Mouse (Mus musculus): ENCODE measurements at regions not wholly inside any gene's neighbourhood (a gene's known extent, or its start where the extent isn't known, plus 50 kb on each side); places are given as distances from the start of the nearest gene placed in this dataset. TPM values are rescaled to one million over a fixed set of nuclear protein-coding genes. Genes with fewer than 3 reads are reported as not detected.

- ATAC-seq (no peak), DNase-seq (peak; percentile 62)
- H3K27ac ChIP-seq (ENCODE audit: low read depth) = no peak overlapping the region
- no peaks in the 10 kb centered on the region for H3K27me3 ChIP-seq (ENCODE audit: insufficient read depth, low read length)
- no peak overlapping the region for H3K4me2 ChIP-seq (ENCODE audit: low read depth, low read length)
- no peaks in the 10 kb centered on the region for H3K9me3 ChIP-seq (ENCODE audit: low read length)
- no peaks in the 10 kb centered on the region for H3K4me1 ChIP-seq (ENCODE audit: insufficient read depth)
- no peaks in the 10 kb centered on the region for H3K36me3 ChIP-seq (replicated peaks; ENCODE audit: insufficient read depth, low read length)
- H3K9ac ChIP-seq (replicated peaks) = no peak overlapping the region
- WGBS (ENCODE audit: insufficient replicate concordance) = 4% methylated on average over 1 of the region's 1 CpGs
- TF ChIP-seq CTCF (IDR thresholded peaks at IDR 0.05; ENCODE audit: low read depth) (peak; percentile 81), EP300 (IDR thresholded peaks at IDR 0.05; ENCODE audit: low read depth) (no peak)
- no peak overlapping the region for H3K4me3 ChIP-seq (ENCODE audit: low read depth, low read length)
Measured at GRCm38 (mm10) chr2:139381628-139382027, 112.1 kb upstream of the Sptlc3 start.

GRCm38 (mm10) chr2:139413559-139413958, 80.2 kb upstream of the Sptlc3 start:
- Histone ChIP-seq H3K9ac (replicated peaks) (no peak overlapping the region), H3K36me3 (replicated peaks; ENCODE audit: insufficient read depth, low read length) (no peaks in the 10 kb centered on the region), H3K4me3 (ENCODE audit: low read depth, low read length) (no peak overlapping the region), H3K4me2 (ENCODE audit: low read depth, low read length) (no peak overlapping the region), H3K4me1 (ENCODE audit: insufficient read depth) (no peaks in the 10 kb centered on the region), H3K27ac (ENCODE audit: low read depth) (no peak overlapping the region), H3K9me3 (ENCODE audit: low read length) (no peaks in the 10 kb centered on the region), H3K27me3 (ENCODE audit: insufficient read depth, low read length) (no peaks in the 10 kb centered on the region)
- TF ChIP-seq CTCF (IDR thresholded peaks at IDR 0.05; ENCODE audit: low read depth) = no peak
- no peak for TF ChIP-seq EP300 (IDR thresholded peaks at IDR 0.05; ENCODE audit: low read depth)
- WGBS (ENCODE audit: insufficient replicate concordance) = 68% methylated on average over 3 of the region's 3 CpGs
- no peak for ATAC-seq
- DNase-seq = no peak

- H3K9me3 ChIP-seq (ENCODE audit: low read length) = no peaks in the 10 kb centered on the region
- no peaks in the 10 kb centered on the region for H3K4me1 ChIP-seq (ENCODE audit: insufficient read depth)
- no peak overlapping the region for H3K9ac ChIP-seq (replicated peaks)
- no peak overlapping the region for H3K4me3 ChIP-seq (ENCODE audit: low read depth, low read length)
- no peak overlapping the region for H3K27ac ChIP-seq (ENCODE audit: low read depth)
- H3K36me3 ChIP-seq (replicated peaks; ENCODE audit: insufficient read depth, low read length) = no peaks in the 10 kb centered on the region
- H3K4me2 ChIP-seq (ENCODE audit: low read depth, low read length) = no peak overlapping the region
- DNase-seq = no peak
- ATAC-seq = no peak
- 32% methylated on average over 1 of the region's 1 CpGs for WGBS (ENCODE audit: insufficient replicate concordance)
- TF ChIP-seq EP300 (IDR thresholded peaks at IDR 0.05; ENCODE audit: low read depth) (no peak), CTCF (IDR thresholded peaks at IDR 0.05; ENCODE audit: low read depth) (no peak)
- no peaks in the 10 kb centered on the region for H3K27me3 ChIP-seq (ENCODE audit: insufficient read depth, low read length)
Measured at GRCm38 (mm10) chr2:139417506-139417905, 76.2 kb upstream of the Sptlc3 start.

- ATAC-seq (no peak), DNase-seq (no peak)
- H3K36me3 ChIP-seq (replicated peaks; ENCODE audit: insufficient read depth, low read length) = no peaks in the 10 kb centered on the region
- no peaks in the 10 kb centered on the region for H3K9me3 ChIP-seq (ENCODE audit: low read length)
- 66% methylated on average over 3 of the region's 3 CpGs for WGBS (ENCODE audit: insufficient replicate concordance)
- no peaks in the 10 kb centered on the region for H3K27me3 ChIP-seq (ENCODE audit: insufficient read depth, low read length)
- H3K4me2 ChIP-seq (ENCODE audit: low read depth, low read length) = no peak overlapping the region
- no peak for TF ChIP-seq EP300 (IDR thresholded peaks at IDR 0.05; ENCODE audit: low read depth)
- no peak for TF ChIP-seq CTCF (IDR thresholded peaks at IDR 0.05; ENCODE audit: low read depth)
- H3K4me3 ChIP-seq (ENCODE audit: low read depth, low read length) = no peak overlapping the region
- H3K27ac ChIP-seq (ENCODE audit: low read depth) = no peak overlapping the region
- no peaks in the 10 kb centered on the region for H3K4me1 ChIP-seq (ENCODE audit: insufficient read depth)
- H3K9ac ChIP-seq (replicated peaks) = no peak overlapping the region
Measured at GRCm38 (mm10) chr2:139422678-139423077, 71.0 kb upstream of the Sptlc3 start.

GRCm38 (mm10) chr2:139423413-139423812, 70.3 kb upstream of the Sptlc3 start:
- no peak overlapping the region for H3K4me3 ChIP-seq (ENCODE audit: low read depth, low read length)
- no peak overlapping the region for H3K9ac ChIP-seq (replicated peaks)
- no peak for ATAC-seq
- no peaks in the 10 kb centered on the region for H3K36me3 ChIP-seq (replicated peaks; ENCODE audit: insufficient read depth, low read length)
- no peaks in the 10 kb centered on the region for H3K9me3 ChIP-seq (ENCODE audit: low read length)
- H3K27ac ChIP-seq (ENCODE audit: low read depth) = no peak overlapping the region
- WGBS (ENCODE audit: insufficient replicate concordance) = 67% methylated on average over 2 of the region's 2 CpGs
- no peak overlapping the region for H3K4me2 ChIP-seq (ENCODE audit: low read depth, low read length)
- TF ChIP-seq CTCF (IDR thresholded peaks at IDR 0.05; ENCODE audit: low read depth) = no peak
- no peak for TF ChIP-seq EP300 (IDR thresholded peaks at IDR 0.05; ENCODE audit: low read depth)
- H3K27me3 ChIP-seq (ENCODE audit: insufficient read depth, low read length) = no peaks in the 10 kb centered on the region
- H3K4me1 ChIP-seq (ENCODE audit: insufficient read depth) = no peaks in the 10 kb centered on the region
- DNase-seq = no peak

MicroRNAs encoded in the stretch of these regions (microRNA counts, 519-probe panel; counts per million panel counts)
- not detected for microRNA mmu-miR-1952

Small RNA genes in the stretch of these regions (microRNA-seq; reads per million reads assigned to microRNA genes)
- not detected for gene Mir1952

Data from liver, postnatal 0 days (tissue).